Mouse (Mus musculus): ENCODE measurements around the gene Tmem19.

DNA sequence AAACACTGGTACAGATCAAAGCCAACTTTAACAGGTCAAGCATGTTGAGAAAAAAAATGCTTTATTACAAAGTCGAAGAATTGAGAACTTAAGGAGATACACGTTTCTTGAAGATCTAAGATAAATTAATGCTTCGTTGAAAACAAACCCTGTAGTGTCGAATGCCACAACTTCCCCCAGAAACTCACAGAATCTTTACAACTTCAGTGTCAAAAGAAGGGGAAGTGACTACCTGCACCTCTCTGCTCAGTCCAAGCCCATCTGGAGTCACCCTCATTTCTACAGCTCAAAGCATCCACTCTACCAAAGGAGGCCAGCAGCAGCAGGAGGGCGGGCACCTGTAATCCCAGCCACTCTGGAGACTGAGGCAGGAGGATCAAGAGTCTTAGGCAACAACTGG is 50.1 kb downstream of the Tmem19 start:
- TF ChIP-seq POLR2A (IDR thresholded peaks at IDR 0.05; ENCODE audit: control insufficient read depth, extremely low read depth, insufficient read depth, low read length, poor library complexity) (no peak), CTCF (IDR thresholded peaks at IDR 0.05; ENCODE audit: borderline replicate concordance, control insufficient read depth, extremely low read depth, insufficient read depth, low read length, poor library complexity) (no peak)

All from thymus, adult 2 months (tissue).